Mouse (Mus musculus): Measurements from ENCODE around the gene Prr15l.

The Prr15l gene

GRCm38 (mm10) chr11:96924861-96925260 is 3.0 kb upstream of the Prr15l start:
- no peak for DNase-seq

GRCm38 (mm10) chr11:96925469-96926148 is 2.3 kb upstream of the Prr15l start:
- DNase-seq, result peak; percentile 52

- no peak for DNase-seq
Measured at GRCm38 (mm10) chr11:96926587-96926986, 1.3 kb upstream of the Prr15l start.

- DNase-seq, result peak; percentile 79
Measured at GRCm38 (mm10) chr11:96928691-96929090, 787 bp downstream of the Prr15l start.

- DNase-seq, result peak; percentile 87
Measured at GRCm38 (mm10) chr11:96929096-96929765, 1.3 kb downstream of the Prr15l start.

GRCm38 (mm10) chr11:96929766-96930331 is 1.9 kb downstream of the Prr15l start:
- DNase-seq, result peak; percentile 79

- peak; percentile 89 for DNase-seq
Measured at GRCm38 (mm10) chr11:96931327-96932062, 3.6 kb downstream of the Prr15l start.

GRCm38 (mm10) chr11:96933562-96934276 is 5.8 kb downstream of the Prr15l start:
- peak; percentile 48 for DNase-seq

GRCm38 (mm10) chr11:96934921-96935356 is 7.0 kb downstream of the Prr15l start:
- peak; percentile 89 for DNase-seq

- DNase-seq, result no peak
Measured at GRCm38 (mm10) chr11:96935872-96936650, 8.2 kb downstream of the Prr15l start.

- DNase-seq, result peak; percentile 90
Measured at GRCm38 (mm10) chr11:96937549-96938425, 9.9 kb downstream of the Prr15l start.

GRCm38 (mm10) chr11:96938426-96938800 is 10.5 kb downstream of the Prr15l start:
- DNase-seq, result no peak

GRCm38 (mm10) chr11:96940578-96941465 is 12.9 kb downstream of the Prr15l start:
- no peak for DNase-seq

GRCm38 (mm10) chr11:96941989-96942590 is 14.2 kb downstream of the Prr15l start:
- DNase-seq, result no peak

GRCm38 (mm10) chr11:96943746-96944304 is 15.9 kb downstream of the Prr15l start, which contains the start of gene Pnpo:
Gene Pnpo, minus strand, starts transcription at chr11:96943986.
- peak; percentile 96 for DNase-seq

- no peak for DNase-seq
Measured at GRCm38 (mm10) chr11:96944844-96945580, 17.1 kb downstream of the Prr15l start.

- no peak for DNase-seq
Measured at GRCm38 (mm10) chr11:96946498-96946897, 18.6 kb downstream of the Prr15l start.

GRCm38 (mm10) chr11:96947849-96948248 is 19.9 kb downstream of the Prr15l start:
- no peak for DNase-seq
